Mouse (Mus musculus): Measurements from ENCODE around the gene Ptk7.
A peak's percentile ranks its signal among the peaks of the same experiment; 100 is the strongest.

The Ptk7 gene

DNA sequence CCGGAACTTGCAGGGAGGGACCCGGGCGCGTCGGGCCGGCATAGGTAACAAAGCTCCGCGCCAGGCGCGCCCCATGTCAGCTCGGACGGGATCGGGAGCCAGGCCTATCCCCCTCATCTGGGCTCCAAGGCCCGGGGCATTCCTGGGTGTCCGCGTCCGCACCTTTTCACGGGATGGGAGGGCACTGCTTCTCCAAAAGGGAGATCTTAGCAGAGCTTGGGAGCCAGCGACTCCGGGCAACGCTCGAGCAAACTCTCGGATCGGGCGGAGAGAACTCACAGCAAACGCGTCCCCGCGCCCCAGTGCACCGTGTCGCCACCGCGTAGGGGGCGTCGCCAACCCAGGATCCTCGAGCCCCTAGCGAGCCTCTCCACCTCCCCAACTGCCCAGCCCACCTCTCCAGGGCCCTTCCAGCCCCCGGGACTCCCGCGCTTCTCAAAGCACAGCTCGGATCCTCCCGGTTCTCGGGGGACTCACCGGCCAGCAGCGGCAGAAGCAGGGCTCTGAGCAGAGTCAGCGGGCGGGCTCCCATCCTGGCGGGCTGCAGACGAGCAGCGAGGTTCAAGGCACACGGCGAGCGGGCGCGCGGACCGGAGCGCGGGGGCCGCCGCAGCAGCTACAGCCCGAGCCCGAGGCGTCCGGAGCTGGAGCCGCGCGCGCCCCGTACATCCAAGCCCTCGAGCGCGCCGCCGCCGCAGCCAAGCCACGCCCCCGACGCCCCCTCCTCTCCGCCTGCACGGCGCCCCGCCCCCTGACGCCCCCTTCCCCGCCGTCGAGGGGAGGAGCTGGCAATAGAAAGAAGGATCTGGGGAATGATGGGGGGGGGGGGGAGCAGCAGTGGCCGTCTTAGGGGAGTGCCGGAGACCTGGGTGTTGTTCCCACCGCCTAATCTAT lies at the start of gene Ptk7:
TSS of gene Ptk7 (minus strand) at position 714 of the 894 bp plus-strand sequence.
- no peak for DNase-seq (ENCODE audit: low read depth, low spot score)

DNA sequence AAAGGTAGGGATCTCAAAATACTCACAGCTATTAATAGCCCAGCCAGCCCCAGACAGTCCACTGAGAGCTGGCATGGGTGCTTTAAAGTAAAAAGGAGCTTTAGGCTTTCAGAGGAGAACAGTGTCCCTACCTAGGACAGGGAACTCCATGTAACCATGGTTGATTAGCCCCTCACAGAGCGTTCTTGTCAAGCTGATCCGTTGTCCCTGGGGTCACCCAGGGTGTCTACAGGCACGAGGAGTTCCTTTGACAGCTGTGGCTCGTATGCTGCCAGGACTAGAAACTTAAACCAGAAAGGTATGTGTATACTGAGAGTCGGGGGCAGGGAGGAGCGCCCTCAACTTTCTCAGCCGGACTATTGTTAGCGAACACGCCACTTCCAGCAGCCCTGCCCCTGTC lies 49.6 kb upstream of the Ptk7 start:
- no peak for DNase-seq (ENCODE audit: low read depth, low spot score)

DNA sequence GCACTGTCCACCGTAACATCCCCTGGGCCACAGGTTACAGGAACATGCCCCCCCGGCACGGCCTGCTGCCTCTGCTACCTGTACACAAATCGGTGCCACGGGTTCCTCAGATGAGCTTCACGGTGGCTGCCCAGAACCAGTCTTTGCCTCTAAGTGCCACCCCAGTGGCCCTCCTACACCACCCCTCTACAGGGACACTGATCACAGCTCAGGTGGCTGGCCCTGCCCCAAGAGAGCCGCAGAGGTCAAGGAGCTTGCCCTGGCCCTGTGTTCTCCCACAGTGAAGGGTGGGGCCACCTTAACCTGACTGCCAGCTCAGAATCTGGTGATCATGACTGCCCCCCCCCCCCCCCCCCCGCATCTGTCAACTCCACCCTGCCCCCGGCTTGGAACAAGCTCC lies 49.1 kb upstream of the Ptk7 start, which contains the start of gene Mea1:
TSS of gene Mea1 (plus strand) at position 378 of the 400 bp plus-strand sequence.
- DNase-seq (ENCODE audit: low read depth, low spot score), result no peak

DNA sequence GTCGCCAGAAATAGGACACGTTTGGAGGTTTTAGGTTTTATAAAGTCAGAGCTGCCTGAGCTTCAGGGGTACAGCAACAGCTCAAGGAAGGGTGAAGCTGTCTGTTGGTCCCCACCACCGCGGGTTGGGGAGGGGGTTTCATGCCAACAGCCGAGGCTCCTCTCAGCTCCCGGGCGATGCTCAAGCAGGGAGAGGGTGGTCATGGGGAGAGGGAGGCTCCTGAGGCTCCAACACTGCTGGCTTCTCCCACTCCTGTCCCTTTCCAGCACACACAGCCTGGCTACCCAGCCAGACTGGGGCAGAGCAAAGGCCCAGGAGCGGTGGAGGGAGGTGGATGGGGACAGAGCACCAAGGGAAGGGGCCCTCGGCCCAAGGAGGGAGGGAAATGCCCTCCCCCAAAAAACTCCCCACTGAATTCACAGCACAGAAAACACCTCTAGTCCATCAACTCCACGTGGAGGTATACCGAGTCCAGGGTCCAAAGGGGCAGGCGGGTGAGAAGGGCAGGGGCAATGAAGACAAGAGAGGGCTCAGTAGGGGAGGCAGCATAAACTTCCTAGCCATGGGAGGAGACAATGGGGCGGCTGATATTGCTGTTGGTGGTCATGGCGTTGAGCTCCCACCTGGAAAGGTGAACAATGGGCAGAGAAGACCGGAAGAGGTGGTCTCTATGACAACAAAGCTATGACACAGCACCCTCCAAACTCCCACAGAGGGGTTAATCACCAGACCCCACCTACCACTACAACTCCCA lies 45.4 kb upstream of the Ptk7 start:
- DNase-seq (ENCODE audit: low read depth, low spot score), result no peak

DNA sequence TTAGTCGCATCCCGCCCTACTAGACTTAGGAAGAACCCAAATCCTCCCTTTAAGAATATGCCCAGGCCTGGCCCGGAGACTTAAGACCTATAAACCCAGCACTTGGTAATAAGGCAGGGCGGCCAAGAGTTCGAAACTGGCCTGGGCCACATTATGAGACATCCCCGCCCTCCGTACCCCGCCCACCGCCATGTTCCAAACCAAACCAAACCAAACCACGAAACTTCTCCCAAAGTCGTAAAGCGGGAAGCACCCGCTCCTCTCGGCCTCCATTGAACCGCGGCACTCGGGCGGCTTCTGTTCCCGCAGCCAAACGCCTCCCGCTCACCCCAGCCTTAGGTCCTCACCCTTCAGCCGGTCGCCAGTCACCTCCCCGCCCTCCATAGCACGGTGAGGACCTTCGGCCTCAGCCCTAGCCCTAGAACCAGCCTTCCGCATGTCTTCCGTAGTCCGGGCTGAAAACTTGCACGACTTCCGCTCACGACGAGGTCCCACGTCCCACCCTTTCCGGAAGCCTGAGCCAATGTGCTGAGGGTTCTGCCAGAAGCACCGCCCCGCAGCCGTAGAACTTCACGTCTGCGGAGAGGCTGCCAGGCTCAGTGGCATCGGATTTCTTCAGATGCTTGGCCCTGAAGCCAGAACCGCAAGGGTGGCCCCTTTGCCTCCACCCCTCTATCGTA lies 44.7 kb upstream of the Ptk7 start, which contains the start of gene Rrp36:
TSS of gene Rrp36 (minus strand) at position 503 of the 680 bp plus-strand sequence.
- DNase-seq (ENCODE audit: low read depth, low spot score), result peak; percentile 88

GRCm38 (mm10) chr17:46669911-46670310 lies 40.6 kb upstream of the Ptk7 start:
- no peak for DNase-seq (ENCODE audit: low read depth, low spot score)

DNA sequence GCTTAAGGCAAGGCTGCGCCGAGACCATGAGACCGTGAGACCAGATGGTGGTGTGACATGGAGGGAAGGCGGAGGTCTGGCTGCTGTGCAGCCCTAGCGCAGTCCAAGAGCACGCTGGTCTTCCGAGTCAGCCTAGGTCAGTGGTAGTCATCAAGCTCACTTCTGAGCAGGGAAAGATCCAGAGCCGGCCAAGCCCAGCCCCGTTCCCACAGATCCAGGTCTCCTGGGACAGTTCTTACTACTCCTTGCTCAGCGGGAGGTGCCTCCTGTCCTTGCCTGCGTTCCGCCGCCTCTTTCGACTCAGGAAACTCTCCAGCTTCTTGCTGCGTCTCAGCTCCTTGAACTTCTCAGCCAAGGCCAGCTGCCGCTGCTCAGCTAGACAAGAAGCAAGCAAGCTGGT lies 38.4 kb upstream of the Ptk7 start:
- no peak for DNase-seq (ENCODE audit: low read depth, low spot score)

DNA sequence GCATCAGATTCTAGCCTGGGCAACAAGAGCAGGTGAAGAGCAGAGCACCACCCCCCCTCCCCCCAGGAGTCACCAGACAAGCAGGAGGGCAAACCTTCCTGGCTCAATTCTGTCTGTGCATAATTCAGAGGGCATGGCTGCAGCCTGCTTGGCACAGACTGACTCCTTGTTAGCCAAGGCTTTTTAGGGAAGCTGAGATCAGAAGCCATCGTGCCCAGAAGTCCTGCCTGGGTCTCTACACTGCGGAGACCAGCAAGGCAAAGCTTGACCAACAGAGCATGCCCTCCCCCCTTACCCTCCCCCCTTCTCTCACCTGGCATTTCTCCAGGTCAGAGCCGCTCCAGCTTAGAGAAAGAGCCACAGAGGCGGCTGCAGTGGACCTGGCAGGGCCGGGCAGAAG lies 33.4 kb upstream of the Ptk7 start:
- DNase-seq (ENCODE audit: low read depth, low spot score), result no peak

DNA sequence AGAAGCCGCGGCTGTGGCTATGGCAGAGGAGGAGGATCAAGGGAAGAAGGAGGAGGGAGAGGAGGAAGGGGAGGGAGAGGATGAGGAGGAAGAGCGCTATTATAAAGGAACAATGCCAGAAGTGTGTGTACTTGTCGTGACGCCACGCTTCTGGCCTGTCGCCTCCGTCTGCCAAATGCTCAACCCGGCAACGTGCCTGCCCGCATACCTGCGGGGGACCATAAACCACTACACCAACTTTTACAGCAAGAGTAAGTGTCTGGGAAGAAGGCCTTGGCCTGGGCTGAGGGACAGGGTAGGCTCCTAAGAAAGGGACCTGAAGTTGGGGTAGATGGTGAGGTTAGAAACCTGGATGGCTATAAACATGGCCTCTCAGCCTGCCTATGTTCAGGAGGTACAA lies 32.7 kb upstream of the Ptk7 start:
- DNase-seq (ENCODE audit: low read depth, low spot score), result no peak

- DNase-seq (ENCODE audit: low read depth, low spot score), result no peak
Observed at GRCm38 (mm10) chr17:46661351-46661750, 32.0 kb upstream of the Ptk7 start.

DNA sequence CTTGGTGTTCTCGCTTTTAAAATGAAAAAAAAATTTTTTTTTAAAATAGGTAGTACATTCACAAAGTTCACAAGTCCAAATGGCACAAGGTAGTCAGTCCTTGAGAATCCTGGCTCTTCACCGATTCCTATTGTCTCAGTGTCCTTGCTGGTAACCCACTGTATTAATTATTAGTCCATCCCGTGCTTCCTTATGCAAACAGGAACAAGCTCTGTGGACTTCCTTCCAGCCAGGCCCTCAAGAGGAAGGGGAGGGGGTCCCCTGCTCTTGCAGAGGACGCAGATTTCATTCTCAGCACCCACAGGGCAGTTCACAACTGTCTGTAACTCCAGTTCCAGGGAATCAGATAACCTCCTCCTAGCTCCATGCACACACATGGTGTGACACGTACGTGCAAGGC lies 26.8 kb upstream of the Ptk7 start:
- no peak for DNase-seq (ENCODE audit: low read depth, low spot score)

DNA sequence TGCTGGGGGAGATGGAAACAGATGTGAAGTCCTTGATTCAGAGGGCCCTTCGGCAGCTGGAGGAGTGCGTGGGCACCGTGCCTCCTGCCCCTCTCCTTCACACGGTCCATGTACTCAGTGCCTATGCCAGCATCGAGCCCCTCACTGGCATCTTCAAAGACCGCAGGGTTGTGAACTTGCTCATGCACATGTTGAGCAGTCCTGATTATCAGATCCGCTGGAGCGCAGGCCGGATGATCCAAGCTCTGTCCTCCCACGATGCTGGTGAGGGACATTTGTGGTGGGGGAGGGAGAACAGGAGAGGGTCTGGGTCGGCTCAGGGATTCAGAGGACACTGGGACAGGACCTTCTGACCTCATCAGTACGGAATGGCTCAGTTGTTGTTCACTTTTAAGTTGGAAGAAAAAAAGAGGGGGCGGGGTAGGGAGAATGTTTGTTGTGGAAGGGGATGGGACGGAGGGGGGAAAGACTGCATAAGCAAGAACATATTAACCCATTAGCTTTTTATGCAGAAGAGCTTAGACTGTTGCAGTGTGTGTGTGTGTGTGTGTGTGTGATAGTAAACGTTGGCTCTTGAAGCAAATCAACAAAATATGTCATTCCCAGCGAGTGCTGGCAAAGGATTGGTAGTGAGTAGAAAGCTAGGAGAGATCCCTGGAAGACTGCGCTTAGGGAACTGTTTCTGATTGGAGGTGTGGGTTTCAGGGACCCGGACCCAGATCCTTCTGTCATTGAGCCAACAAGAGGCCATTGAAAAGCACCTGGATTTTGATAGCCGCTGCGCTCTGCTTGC lies 22.6 kb upstream of the Ptk7 start:
- no peak for DNase-seq (ENCODE audit: low read depth, low spot score)

GRCm38 (mm10) chr17:46651292-46651691 lies 22.0 kb upstream of the Ptk7 start:
- no peak for DNase-seq (ENCODE audit: low read depth, low spot score)

DNA sequence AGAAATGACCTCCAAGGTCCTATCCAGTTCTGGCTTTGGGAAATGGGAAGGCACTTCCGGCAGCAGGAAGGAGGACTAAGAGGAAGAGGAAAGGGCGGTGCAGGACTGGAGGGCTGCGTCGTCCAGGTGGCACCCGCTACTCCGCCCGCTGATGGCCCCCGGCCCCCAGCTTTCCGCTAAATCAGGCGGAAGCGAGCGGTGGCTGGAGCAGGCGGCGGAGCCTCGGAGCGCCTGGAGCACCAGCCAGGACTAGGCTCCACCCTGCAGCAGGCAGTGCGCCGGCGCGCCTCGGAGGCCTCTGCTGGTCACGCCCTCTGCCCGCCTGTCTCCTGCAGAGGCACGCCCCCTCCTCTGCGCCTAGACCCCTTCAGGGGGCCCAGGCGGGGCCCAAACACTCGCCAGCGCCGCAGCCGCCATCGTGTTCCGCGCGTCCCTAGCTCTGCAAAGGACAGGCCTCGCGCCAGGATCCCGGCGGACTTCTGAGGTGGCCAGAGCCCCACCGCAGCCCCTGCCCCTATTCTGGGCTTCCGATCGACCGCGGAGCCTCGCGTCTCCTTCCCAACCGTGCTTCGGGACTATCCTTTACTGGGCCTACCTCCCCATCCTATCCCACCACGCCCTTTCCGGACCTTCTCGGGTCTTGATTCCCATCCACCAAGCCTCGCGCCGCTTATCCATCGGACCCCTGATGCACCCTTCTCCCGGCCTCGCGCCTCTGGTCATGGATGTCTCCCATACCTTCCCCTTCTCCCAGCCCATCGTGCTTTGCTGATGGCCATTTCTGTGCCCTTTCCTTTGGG lies 21.1 kb upstream of the Ptk7 start, which contains the start of gene Cul7:
TSS of gene Cul7 (plus strand) at position 106 of the 800 bp plus-strand sequence.
- DNase-seq (ENCODE audit: low read depth, low spot score), result peak; percentile 85

DNA sequence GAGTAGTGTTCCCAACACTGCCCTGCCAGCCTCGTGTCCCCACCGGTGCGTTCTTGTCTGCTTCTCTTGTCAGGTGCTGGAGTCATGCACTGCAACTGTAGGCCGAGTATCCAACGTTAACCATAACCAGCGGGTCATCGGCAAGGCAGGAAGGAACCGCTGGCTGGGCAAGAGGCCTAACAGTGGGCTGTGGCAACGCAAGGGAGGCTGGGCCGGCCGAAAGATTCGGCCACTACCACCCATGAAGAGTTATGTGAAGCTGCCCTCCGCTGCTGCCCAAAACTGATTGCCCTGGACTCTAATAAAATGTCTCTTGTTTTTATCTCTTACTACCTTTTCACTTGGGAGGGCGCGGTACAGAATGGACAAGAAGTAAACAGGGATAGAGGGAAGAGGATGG lies 20.5 kb upstream of the Ptk7 start:
- DNase-seq (ENCODE audit: low read depth, low spot score), result no peak

DNA sequence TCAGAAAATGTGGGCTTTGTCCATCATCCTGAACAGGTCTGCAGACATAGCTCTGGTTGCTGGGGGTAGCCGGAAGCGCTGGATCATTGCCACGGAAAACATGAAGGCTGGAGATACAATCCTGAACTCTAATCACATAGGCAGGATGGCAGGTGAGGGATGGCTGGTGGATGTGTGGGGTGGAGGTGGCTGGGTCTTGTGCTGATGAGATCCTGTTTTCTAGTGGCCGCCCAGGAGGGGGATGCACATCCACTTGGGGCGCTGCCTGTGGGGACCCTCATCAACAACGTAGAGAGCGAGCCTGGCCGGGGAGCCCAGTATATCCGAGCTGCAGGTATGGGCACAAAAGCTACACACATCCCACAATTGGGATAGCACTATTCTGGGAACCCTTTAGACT lies 19.1 kb upstream of the Ptk7 start:
- no peak for DNase-seq (ENCODE audit: low read depth, low spot score)

DNA sequence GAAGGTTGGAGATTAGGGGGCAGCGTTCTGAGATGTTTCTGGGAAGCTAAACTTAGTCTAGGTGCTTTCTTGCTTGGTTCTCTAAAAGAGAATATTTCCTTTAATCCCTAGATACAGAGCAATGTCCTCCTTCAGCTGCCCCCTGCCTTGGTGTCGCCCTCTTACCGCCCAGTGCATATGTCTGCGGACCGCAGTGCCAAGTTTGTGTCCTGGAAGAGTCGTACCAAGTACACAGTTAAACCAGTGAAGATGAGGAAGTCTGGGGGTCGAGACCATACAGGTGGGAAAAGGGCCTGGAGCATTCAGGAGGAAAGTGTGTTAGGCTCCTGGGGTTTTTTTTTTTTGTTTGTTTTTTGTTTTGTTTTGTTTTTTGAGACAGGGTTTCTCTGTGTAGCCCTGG lies 18.0 kb upstream of the Ptk7 start:
- DNase-seq (ENCODE audit: low read depth, low spot score), result no peak

GRCm38 (mm10) chr17:46646322-46646662 lies 17.0 kb upstream of the Ptk7 start:
- DNase-seq (ENCODE audit: low read depth, low spot score), result peak; percentile 74

- peak; percentile 97 for DNase-seq (ENCODE audit: low read depth, low spot score)
Observed at GRCm38 (mm10) chr17:46645561-46646321, 16.4 kb upstream of the Ptk7 start, which contains the start of the genes Klc4 and Mrpl2. Klc4 (minus strand) TSS chr17:46646022. Mrpl2 (plus strand) TSS chr17:46646229.
